Mouse (Mus musculus) spleen, postnatal 14 days (tissue): ENCODE results near the gene Nkpd1.

Experiments
- DNase-seq, 2 experiments: peaks; one replicate each; pipeline ENCODE4 v3.0.0; 2021 to 2022; ENCODE audit warnings: low spot score in 2 of 2

Gene Nkpd1

GRCm38 (mm10) chr7:19517652-19518365 is at the start of gene Nkpd1:
TSS of gene Nkpd1 (plus strand) at chr7:19517838.
- no peak for DNase-seq

GRCm38 (mm10) chr7:19468279-19468678 is 49.4 kb upstream of the Nkpd1 start:
- no peak for DNase-seq

- DNase-seq, result no peak
Measured at GRCm38 (mm10) chr7:19469404-19469803, 48.2 kb upstream of the Nkpd1 start.

- no peak for DNase-seq
Measured at GRCm38 (mm10) chr7:19470308-19470707, 47.3 kb upstream of the Nkpd1 start.

- no peak for DNase-seq
Measured at GRCm38 (mm10) chr7:19472403-19472802, 45.2 kb upstream of the Nkpd1 start.

- DNase-seq, result peak in 1 of 2 experiments; percentile 34
Measured at GRCm38 (mm10) chr7:19473875-19474443, 43.7 kb upstream of the Nkpd1 start.

- no peak for DNase-seq
Measured at GRCm38 (mm10) chr7:19477084-19477483, 40.6 kb upstream of the Nkpd1 start.

- DNase-seq, result no peak
Measured at GRCm38 (mm10) chr7:19477624-19478384, 39.8 kb upstream of the Nkpd1 start.

- no peak for DNase-seq
Measured at GRCm38 (mm10) chr7:19483281-19483680, 34.4 kb upstream of the Nkpd1 start.

- DNase-seq, result no peak
Measured at GRCm38 (mm10) chr7:19485488-19485887, 32.1 kb upstream of the Nkpd1 start.

- DNase-seq, result no peak
Measured at GRCm38 (mm10) chr7:19486549-19486948, 31.1 kb upstream of the Nkpd1 start.

- DNase-seq, result no peak
Measured at GRCm38 (mm10) chr7:19489525-19489924, 28.1 kb upstream of the Nkpd1 start.

- DNase-seq, result peak in 1 of 2 experiments; percentile 21
Measured at GRCm38 (mm10) chr7:19491731-19492130, 25.9 kb upstream of the Nkpd1 start.

- no peak for DNase-seq
Measured at GRCm38 (mm10) chr7:19494751-19495474, 22.7 kb upstream of the Nkpd1 start.

- DNase-seq, result no peak
Measured at GRCm38 (mm10) chr7:19495521-19496213, 22.0 kb upstream of the Nkpd1 start.

- no peak for DNase-seq
Measured at GRCm38 (mm10) chr7:19496214-19496555, 21.5 kb upstream of the Nkpd1 start.

GRCm38 (mm10) chr7:19498326-19498725 is 19.3 kb upstream of the Nkpd1 start:
- DNase-seq, result no peak

GRCm38 (mm10) chr7:19500420-19501363 is 16.9 kb upstream of the Nkpd1 start:
- no peak for DNase-seq

- no peak for DNase-seq
Measured at GRCm38 (mm10) chr7:19501658-19502057, 16.0 kb upstream of the Nkpd1 start.

- no peak for DNase-seq
Measured at GRCm38 (mm10) chr7:19503481-19504068, 14.1 kb upstream of the Nkpd1 start.
